ENCODE assay signal across 8 mouse cellular contexts in the genomic region with DNA sequence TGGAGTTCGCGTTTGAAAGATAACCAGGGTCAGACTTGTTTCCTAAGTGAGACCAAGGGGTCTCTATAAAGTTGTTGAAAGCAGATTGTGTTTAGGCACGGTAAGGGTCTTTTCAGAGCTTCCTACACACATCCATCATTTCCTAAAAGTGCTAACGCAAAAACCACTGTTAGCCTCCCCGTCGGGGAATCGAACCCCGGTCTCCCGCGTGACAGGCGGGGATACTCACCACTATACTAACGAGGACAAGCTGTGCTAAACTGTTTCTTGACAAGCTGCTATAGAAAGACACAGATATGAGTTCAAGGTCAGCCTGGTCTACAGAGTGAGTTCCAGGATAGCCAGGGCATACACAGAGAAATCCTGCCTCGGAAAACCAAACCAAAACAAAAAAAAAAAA. TPM values are rescaled to one million over a fixed set of nuclear protein-coding genes. Genes with fewer than 3 reads are reported as not detected.
A peak's percentile ranks its signal among the peaks of the same experiment; 100 is the strongest.
DNase-seq lines count a peak whose midpoint lies in the region; ATAC-seq lines count a peak whose summit lies in the region.

No protein-coding gene starts in this region.

- H3K27ac ChIP-seq in hindbrain, embryonic 13.5 days, result peak overlapping the region; percentile 23; the same call in 1 of the 2 replicates

- no peak overlapping the region for H3K9ac ChIP-seq in hindbrain, embryonic 13.5 days

- H3K4me2 ChIP-seq in hindbrain, embryonic 13.5 days, result peak overlapping the region; percentile 40

- H3K9me3 ChIP-seq in hindbrain, embryonic 13.5 days, result no peaks in the 10 kb centered on the region

- peak; percentile 13; the same call in 1 of the 2 replicates for ATAC-seq in hindbrain, embryonic 13.5 days (ENCODE audit: low FRiP score)

- under 1% methylated on average over 13 of the region's 13 CpGs for WGBS in hindbrain, embryonic 13.5 days

- H3K36me3 ChIP-seq in hindbrain, embryonic 13.5 days, result peaks cover 9% of the 10 kb centered on the region

- H3K27me3 ChIP-seq in hindbrain, embryonic 13.5 days, result no peaks in the 10 kb centered on the region

- peaks cover 25% of the 10 kb centered on the region for H3K4me1 ChIP-seq in hindbrain, embryonic 13.5 days (replicated peaks)

- H3K4me3 ChIP-seq in hindbrain, embryonic 13.5 days, result peak overlapping the region; percentile 29

- peak; percentile 94 for DNase-seq in Muller cell, postnatal 12 days (ENCODE audit: inconsistent ontology term)
- DNase-seq in cerebellum, adult 9-11 months, result peak; percentile 58
- DNase-seq in frontal cortex, postnatal 14 days (ENCODE audit: low spot score in 2 of 2), result peak; percentile 81 to 90
- DNase-seq in layer of hippocampus, postnatal 14 days (ENCODE audit: low spot score in 2 of 2), result peak; percentile 88 to 94
- DNase-seq in lung, postnatal 10 days, result peak; percentile 86
- peak; percentile 94 for DNase-seq in retina, embryonic 14.5 days (ENCODE audit: low spot score)
- peak; percentile 92 for DNase-seq in thymus, postnatal 4 days

RNA-seq across cellular contexts. Expression of a gene that starts 18.8 kb away (rescaled TPM):
- 1,201 and 1,293 TPM in 2 replicates for polyA plus RNA-seq in hindbrain, embryonic 13.5 days (2015; fragmentation: Nextera tagmentation; extraction: Ambion mirVana)
- total RNA-seq in layer of hippocampus, postnatal 14 days (2021), result 100 to 1,000 TPM; 755 to 828 TPM

RNA-seq across cellular contexts. Expression of a gene that starts 19.7 kb away (rescaled TPM):
- polyA plus RNA-seq in hindbrain, embryonic 13.5 days (2015; fragmentation: Nextera tagmentation; extraction: Ambion mirVana), result 0.55 and 1.1 TPM in 2 replicates
- total RNA-seq in layer of hippocampus, postnatal 14 days (2021), result under 1 TPM; 0.28 to 0.52 TPM

RNA-seq across cellular contexts. Expression of a gene that starts 25.1 kb away (rescaled TPM):
- 10.4 and 11.7 TPM in 2 replicates for polyA plus RNA-seq in hindbrain, embryonic 13.5 days (2015; fragmentation: Nextera tagmentation; extraction: Ambion mirVana)
- total RNA-seq in layer of hippocampus, postnatal 14 days (2021), result 10 to 100 TPM; 12.4 to 13.8 TPM

RNA-seq across cellular contexts. Expression of a gene that starts 32.5 kb away (rescaled TPM):
- 31.4 and 35.6 TPM in 2 replicates for polyA plus RNA-seq in hindbrain, embryonic 13.5 days (2015; fragmentation: Nextera tagmentation; extraction: Ambion mirVana)
- total RNA-seq in layer of hippocampus, postnatal 14 days (2021), result 10 to 100 TPM; 89.0 to 90.0 TPM

Comparison
In these comparisons a context has a peak if more than half of its experiments do, and no peak if none do; other contexts are left out.
1. Peak in every context shown above with its lines: DNase-seq, ATAC-seq, H3K4me3 ChIP-seq and H3K27ac ChIP-seq.